Mouse (Mus musculus) E14TG2a.4 (cell line): ENCODE measurements around the gene Neurl1b.

Experiments used
- CTCF ChIP-seq: conservative IDR thresholded peaks from 2 replicates; pipeline ENCODE4 v1.5.1; 2014; ENCODE audit warnings: low read length
- NANOG ChIP-seq: IDR thresholded peaks from 2 replicates; pipeline ENCODE4 v1.6.1; 2014; ENCODE audit warnings: borderline replicate concordance, low read length, mixed read lengths
- POU5F1 ChIP-seq: IDR thresholded peaks from 2 replicates; pipeline ENCODE4 v1.6.1; 2014; ENCODE audit warnings: low read length, borderline replicate concordance

GRCm38 (mm10) chr17:26396765-26397164 lies 17.9 kb upstream of the Neurl1b start:
- no peak for TF ChIP-seq CTCF
- no peak for TF ChIP-seq NANOG
- TF ChIP-seq POU5F1: no peak
